Mouse (Mus musculus): Measurements from ENCODE around the gene Tmem50b. TPM values are rescaled to one million over a fixed set of nuclear protein-coding genes. Genes with fewer than 3 reads are reported as not detected.

Tmem50b gene
- 35.6 TPM for polyA plus RNA-seq (2017; shearing (Covaris generic))

DNA sequence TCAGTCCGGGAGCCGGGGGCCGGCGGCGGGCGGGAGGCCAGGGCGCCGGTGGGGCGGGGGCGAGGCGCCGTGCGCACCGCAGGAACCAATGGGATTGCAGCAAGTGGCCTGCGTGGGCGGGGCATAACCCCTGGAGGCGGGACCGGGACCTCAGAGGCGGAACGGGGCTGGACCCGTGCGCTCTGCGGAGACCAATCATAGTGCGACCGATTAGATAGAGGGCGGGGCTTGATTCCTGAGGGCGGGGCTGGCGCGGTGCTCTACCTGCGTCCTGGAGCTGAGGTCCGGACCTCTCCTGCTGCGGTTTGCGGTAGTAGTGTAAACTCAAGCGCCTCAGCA, at the start of gene Tmem50b:
Tmem50b (minus strand) TSS at position 129 of the 339 bp plus-strand sequence.

DNA sequence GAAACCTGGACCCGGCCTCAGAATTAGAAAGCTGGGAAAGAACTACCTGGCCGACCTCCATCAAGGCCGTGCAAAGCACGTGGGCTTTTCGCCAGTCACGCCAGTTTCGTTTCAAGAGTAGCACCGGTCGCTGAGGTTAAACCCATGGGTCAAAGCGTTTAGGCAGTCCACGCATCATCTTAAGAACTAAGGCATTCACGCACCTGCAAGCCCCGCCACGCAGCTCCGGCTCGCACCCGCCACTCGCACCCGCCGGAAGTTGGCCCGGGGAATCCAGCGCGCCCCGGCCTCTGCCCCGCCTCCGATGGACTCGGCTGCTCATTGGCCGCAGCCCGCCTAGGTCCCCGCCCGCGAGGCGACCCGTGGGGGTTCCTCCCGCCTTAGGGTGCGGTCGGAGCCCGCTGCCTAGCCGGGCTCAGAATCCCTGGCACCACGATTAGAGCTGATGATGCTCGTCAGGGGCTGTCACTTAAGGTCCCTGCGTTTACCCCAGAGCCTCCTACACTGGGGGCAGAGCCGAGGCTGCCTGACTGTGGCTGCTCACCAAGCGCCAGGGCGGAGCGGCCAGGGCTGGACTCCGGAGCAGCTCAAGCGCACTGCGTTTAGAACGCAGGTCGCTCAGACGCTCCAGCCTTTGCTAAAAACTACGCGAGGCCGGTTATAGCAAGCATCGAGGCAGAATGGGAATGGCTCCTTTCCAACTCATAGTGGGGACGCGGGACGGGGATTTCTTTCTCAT, 49.2 kb upstream of the Tmem50b start, which contains the start of gene Gart:
Gart (minus strand) TSS at position 272 of the 739 bp plus-strand sequence.

DNA sequence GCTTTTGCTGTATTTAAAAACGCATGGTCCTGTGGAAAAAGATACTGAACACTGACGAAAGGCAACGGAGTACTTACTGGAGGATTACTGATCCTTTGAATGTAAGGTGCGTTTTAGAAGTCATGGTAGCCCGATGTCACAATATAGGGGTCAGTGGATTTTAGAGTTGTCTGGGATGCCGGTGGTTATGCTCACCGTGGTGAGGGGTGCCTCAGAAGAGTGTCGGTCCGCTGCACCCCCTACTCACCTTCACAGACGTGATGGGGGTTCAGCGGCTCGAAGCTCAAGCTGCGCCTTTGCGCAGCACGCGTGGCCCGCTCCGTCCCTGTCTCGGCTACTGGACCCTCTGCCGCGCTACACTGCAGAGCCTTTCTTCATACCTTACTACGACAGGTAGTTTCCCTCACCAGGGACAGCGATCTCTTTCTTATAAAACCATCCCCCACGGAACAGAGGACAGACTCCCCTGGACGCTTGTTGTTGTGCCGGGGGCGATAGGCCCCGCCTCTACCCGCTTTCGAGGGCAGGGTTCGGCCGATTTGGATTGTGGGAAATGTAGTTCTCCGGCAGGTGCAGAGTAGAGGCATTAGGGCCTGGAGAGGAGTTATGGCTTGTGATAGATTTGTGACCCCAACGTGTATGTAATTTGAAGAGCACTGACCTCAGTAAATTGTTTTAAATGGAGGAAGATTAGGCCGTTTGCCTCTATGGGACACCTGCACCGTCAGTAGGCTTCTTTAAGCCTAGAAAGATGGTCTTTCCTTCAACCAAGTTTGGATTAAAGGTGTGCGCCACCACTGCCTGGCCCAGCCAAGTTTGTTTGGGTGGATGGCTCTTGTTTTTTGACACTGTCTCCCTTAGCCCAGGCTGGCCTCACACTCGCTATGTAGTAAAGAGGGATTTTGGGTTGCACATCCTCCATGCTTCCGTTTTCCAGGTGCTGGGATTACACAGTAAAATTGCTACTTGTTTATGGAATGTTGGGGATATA, 21.2 kb upstream of the Tmem50b start, which contains the start of gene Dnajc28:
Dnajc28 (minus strand) TSS at position 516 of the 991 bp plus-strand sequence.

DNA sequence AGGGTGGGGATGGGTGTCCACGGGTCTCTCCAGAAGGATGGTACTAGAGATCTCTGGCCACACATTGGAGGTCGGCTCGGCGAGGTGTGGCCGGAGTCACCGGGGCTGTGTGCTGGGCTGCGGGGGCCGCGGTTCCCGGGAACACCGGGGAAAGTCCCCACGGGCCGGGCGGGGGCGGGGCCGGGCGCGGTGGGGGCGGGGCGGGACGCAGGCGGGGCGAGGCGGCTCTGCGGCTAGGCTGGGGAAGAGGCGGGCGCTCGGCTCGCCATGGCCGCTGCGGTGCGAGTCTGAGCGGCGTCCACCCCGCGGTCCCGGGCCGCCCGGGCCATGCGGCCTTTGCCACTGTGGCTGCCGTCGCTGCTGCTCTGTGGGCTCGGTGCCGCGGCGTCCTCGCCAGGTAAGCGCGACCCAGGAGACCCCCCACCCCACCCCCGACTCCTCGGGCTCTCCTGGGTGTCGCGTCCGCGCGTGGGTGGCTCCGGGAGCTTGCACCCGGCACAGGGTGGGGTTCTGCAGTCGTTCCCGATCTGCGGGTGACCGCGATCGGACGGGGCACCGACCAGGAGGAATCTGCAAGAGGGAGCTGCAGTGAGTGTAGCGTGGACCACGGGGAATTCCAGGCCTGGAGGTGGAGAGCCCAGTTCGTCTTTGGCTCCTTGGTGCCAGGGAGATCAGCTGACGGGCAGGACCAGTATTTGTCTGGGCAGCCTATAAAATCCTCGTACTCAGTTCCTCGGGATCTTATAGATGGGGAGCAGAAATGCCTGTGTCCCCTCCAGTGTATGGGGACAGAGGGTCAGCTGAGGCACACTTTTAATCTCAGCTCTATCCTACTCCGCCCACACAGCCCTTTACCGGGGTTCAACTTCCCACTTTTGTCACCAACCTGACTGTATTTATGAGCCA, 50.5 kb downstream of the Tmem50b start, which contains the start of gene Ifngr2:
Ifngr2 (plus strand) TSS at position 237 of the 906 bp plus-strand sequence.

Other genes with a start within 250 kb of the Tmem50b start
- gene Ifnar2, start 225.0 kb downstream of the Tmem50b start, polyA plus RNA-seq (2017; shearing (Covaris generic)), result 129 TPM
- not detected for gene Gm21970, start 206.1 kb downstream of the Tmem50b start, polyA plus RNA-seq (2017; shearing (Covaris generic))
- gene Il10rb, start 191.6 kb downstream of the Tmem50b start, polyA plus RNA-seq (2017; shearing (Covaris generic)), result 154 TPM
- gene Ifnar1, start 112.6 kb downstream of the Tmem50b start, polyA plus RNA-seq (2017; shearing (Covaris generic)), result 168 TPM
- 66.1 TPM for gene Ifngr2, start 50.7 kb downstream of the Tmem50b start, polyA plus RNA-seq (2017; shearing (Covaris generic))
- gene Dnajc28, start 21.2 kb upstream of the Tmem50b start, polyA plus RNA-seq (2017; shearing (Covaris generic)), result 2.6 TPM
- gene Gart, start 49.2 kb upstream of the Tmem50b start, polyA plus RNA-seq (2017; shearing (Covaris generic)), result 127 TPM
- gene Son, start 49.7 kb upstream of the Tmem50b start, polyA plus RNA-seq (2017; shearing (Covaris generic)), result 136 TPM
- gene Donson, start 91.0 kb upstream of the Tmem50b start, polyA plus RNA-seq (2017; shearing (Covaris generic)), result 86.4 TPM
- 66.7 TPM for gene Cryzl1, start 131.2 kb upstream of the Tmem50b start, polyA plus RNA-seq (2017; shearing (Covaris generic))
- gene Itsn1, start 131.5 kb upstream of the Tmem50b start, polyA plus RNA-seq (2017; shearing (Covaris generic)), result 3.0 TPM